Mouse (Mus musculus) gastrocnemius, adult 2 months (tissue): ENCODE data around the gene Elane. TPM values are rescaled to one million over a fixed set of nuclear protein-coding genes. Genes with fewer than 3 reads are reported as not detected.
A peak's percentile ranks its signal among the peaks of the same experiment; 100 is the strongest.

ENCODE experiments used
- DNase-seq: peaks from one replicate; pipeline ENCODE4 v3.0.0; 2022
- H3K27ac ChIP-seq: fragments of 200-600 bp; 2 replicates; pipeline ENCODE4 v1.8.1; 2022; ENCODE audit warnings: mild to moderate bottlenecking
- H3K4me3 ChIP-seq: fragments of 200-600 bp; 2 replicates; pipeline ENCODE4 v1.8.1; 2022; ENCODE audit warnings: mild to moderate bottlenecking, moderate library complexity
- CTCF ChIP-seq: fragments of 200-600 bp; IDR thresholded peaks from 2 replicates; pipeline ENCODE4 v1.8.1; 2022; ENCODE audit warnings: antibody characterized with exemption, mild to moderate bottlenecking, moderate library complexity
- intact Hi-C: fragments of 180-260 bp; cut with DNase I; formaldehyde crosslinking; loops from one replicate; pipeline ENCODE4 v1.15.1; 2025
- total RNA-seq, 2 experiments: library from RNA; stranded (reverse); gene quantifications; 2 replicates each; pipeline ENCODE4 v1.2.3; 2021

The Elane gene
- total RNA-seq, 2 experiments from 2014 or later = not detected

GRCm38 (mm10) chr10:79896814-79897213 lies 10.8 kb downstream of the Elane start:
- no peak overlapping the region for H3K27ac ChIP-seq
- intact Hi-C loops = no loop called here
- no peak for DNase-seq
- no peak for TF ChIP-seq CTCF
- no peak overlapping the region for H3K4me3 ChIP-seq

- Histone ChIP-seq H3K27ac (no peak overlapping the region), H3K4me3 (no peak overlapping the region)
- intact Hi-C loops = no loop called here
- TF ChIP-seq CTCF = no peak
- DNase-seq = no peak
Measured at GRCm38 (mm10) chr10:79897316-79898245, 11.5 kb downstream of the Elane start.

DNA sequence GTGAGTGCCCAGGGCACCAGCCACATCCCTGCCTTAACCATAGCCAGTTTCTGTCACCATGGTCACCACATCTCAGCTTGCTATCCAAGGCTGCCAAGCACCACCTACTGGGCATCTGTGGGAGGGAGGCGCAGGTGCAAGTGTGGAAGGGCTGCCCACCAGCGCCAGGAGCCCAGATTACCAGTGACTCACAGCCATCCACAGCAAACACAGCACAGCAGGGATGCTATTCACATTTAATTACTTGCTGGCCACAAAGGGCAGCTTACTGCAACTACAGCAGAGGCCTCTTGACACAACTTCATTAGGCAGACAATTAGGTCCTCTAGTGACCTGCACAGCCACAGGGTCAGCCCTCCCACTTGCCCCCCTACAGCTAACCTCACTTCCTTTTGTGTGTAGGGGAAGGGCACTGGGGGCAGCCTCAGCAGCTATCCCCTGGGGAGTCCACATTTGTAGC lies 14.9 kb downstream of the Elane start:
- Histone ChIP-seq H3K27ac (no peak overlapping the region), H3K4me3 (no peak overlapping the region)
- DNase-seq = no peak
- intact Hi-C loops = loop anchor here (2.0 kb wide), 1 partner anchor 28 kb away; no protein-coding TSS in a partner anchor
- TF ChIP-seq CTCF = peak; percentile 2; the same call in 1 of the 2 replicates

DNA sequence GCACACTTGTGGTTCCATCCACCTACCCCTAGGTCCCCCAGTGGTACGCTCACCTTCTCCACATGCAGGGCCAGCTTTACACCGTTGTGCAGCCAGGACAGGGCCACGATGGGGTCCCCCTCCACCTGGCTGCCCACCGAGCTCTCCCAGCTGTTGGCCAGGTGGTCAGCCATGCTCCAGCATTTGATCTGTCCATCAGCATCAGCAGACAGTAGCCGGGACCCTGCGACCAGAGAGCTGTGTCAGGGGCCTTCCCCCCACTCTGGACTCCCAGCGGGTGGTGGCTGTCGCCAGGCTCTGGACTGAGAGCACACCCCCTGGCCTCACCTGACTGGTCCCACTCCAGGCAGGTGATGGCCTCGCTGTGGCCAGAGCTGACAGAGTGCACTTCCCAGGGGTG lies 20.7 kb downstream of the Elane start:
- intact Hi-C loops = no loop called here
- no peak for DNase-seq
- no peak for TF ChIP-seq CTCF
- Histone ChIP-seq H3K4me3 (no peak overlapping the region), H3K27ac (no peak overlapping the region)

DNA sequence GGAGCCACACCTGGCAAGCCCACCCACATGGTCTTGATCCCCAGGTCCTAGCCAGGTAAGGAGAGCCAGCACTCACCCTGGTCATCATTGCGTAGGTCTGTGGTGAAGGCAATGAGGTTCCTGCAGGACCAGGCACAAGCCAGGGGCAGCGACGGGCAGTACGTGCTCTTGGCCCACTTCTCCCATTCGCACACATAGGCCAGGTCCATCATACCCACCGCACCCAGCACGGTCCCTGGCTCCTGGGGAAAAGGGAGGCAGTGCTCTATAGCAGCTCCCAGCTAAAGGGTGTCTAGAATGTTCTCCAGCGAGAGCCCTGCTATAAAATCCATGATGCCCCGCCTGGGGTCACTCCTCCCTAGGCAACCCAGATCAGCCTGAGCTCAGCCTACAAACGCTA lies 21.4 kb downstream of the Elane start:
- no peak for TF ChIP-seq CTCF
- Histone ChIP-seq H3K27ac (no peak overlapping the region), H3K4me3 (no peak overlapping the region)
- DNase-seq = no peak
- intact Hi-C loops = no loop called here

DNA sequence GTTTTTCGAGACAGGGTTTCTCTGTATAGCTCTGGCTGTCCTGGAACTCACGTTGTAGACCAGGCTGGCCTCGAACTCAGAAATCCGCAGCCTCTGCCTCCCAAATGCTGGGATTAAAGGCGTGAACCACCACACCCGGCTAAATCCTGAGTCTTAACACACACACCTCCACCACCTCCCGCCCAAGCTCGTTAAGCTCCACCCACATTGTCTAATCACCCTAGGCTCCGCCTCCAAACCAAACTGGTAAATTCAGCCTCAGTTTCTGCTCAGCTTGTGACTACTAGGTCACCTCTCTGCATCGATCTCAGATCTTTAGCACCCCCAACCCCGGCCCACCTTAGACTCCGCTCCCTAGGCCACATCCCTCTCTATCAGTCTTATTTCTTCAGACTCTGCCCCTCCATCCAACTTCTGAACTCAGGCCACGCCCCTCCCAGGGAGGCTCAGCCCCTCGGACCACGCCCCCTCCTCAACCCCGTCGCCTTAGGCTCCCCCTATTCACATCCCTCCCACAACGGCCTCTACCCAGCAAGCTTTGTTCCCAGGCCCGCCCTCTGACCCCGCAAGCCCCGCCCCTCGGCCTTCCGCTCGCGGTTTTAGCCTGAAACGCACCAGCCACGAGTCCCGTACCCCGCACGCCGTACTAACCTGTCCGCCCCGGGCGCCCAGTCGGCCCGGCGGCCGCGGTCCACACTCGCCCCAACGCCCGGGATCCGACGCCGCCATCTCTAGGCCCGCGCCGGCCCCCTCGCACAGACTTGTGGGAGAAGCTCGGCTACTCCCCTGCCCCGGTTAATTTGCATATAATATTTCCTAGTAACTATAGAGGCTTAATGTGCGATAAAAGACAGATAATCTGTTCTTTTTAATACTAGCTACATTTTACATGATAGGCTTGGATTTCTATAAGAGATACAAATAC lies 22.4 kb downstream of the Elane start, which contains the start of gene Med16:
Gene Med16 (minus strand): TSS at position 757 of the 925 bp plus-strand sequence.
- H3K27ac ChIP-seq = peak within 1 kb of the TSS; percentile 100
- intact Hi-C loops = no loop called here
- peak within 1 kb of the TSS; percentile 70 for H3K4me3 ChIP-seq
- DNase-seq = peak; percentile 97
- TF ChIP-seq CTCF = no peak

DNA sequence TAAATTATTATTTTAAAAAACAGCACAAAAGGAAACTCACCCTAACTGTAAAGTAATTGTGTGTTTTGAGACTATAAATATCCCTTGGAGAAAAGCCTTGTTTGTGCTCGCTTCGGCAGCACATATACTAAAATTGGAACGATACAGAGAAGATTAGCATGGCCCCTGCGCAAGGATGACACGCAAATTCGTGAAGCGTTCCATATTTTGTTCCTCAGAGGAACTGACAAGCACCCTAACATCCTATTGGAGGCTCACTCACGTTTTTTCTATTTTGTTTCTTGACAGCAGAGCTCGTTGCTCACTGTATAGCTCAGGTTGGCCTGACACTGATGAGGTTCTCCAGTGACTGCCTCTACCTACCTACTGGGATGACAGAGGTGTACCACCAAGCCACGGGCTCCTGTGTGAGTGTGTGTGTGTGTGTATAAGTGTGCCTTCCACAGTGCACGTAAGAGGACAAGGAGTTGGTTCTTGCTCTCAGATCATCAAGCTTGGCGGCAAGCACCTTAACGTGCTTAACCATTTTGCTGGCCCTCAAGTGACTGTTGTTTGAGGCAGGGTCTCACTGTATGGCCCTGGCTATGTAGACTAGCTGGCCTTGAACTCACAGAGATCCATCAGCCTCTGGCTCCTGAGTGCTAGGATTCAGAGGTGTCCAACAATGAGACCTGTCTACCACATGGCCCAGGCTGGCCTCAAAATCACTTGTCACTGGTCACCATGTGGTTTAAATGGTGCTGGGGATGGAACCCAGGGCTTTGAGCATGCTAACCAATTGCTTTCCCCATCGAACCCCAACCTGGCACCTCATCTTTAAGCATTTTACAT lies 23.3 kb downstream of the Elane start:
- H3K4me3 ChIP-seq = peak overlapping the region; percentile 70
- intact Hi-C loops = no loop called here
- DNase-seq = no peak

DNA sequence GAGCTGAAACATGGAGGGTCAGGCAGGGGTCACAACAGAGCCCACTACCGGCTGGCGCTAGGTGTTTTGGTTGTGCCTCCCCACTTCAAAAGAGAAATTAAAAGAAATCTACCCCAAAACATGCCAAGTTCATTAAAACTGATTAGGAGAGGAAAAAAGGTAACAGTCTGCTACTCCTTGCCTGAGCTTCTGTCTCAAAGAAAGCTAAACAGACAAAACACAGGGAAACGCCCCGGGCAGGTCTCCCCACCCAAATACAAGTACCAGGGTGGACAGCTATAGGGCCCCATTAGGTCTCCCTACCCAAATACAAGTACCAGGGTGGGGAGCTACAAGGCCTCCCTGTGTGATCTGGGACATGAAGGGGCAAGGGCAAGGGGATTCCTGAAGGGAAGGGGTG lies 24.5 kb downstream of the Elane start, which contains the start of gene Gm26602:
Gene Gm26602 (plus strand): TSS at position 301 of the 400 bp plus-strand sequence.
- H3K4me3 ChIP-seq = no peak within 1 kb of the TSS
- intact Hi-C loops = no loop called here
- H3K27ac ChIP-seq = peak within 1 kb of the TSS; percentile 100; the same call in 1 of the 2 replicates

More for the DNA sequence above, 23.3 kb downstream of the Elane start:
- no peak for TF ChIP-seq CTCF
- peak overlapping the region; percentile 100 for H3K27ac ChIP-seq

DNA sequence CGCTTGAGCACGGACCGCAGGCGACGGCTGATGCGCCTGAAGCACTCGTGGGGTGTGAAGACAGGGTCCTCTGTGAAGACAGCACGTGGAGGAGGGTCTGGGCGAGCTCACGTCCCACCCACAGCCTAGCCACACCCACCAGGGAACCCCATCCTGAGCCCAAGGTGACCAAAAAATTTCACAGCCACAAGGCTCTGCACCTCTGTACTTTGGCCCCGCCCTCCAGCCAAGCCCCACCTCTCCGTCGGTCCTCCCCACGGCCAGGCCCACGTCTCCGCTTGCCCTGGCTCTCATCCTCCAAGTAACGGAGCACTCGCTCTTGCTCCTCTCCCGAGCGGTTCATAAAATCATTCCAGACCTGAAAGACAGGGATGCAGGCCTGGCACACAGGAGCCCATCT lies 26.4 kb downstream of the Elane start:
- H3K27ac ChIP-seq = no peak overlapping the region
- no peak for DNase-seq
- no peak overlapping the region for H3K4me3 ChIP-seq
- intact Hi-C loops = no loop called here
- no peak for TF ChIP-seq CTCF

More for the DNA sequence above, 24.5 kb downstream of the Elane start, which contains the start of gene Gm26602:
- DNase-seq = no peak
- TF ChIP-seq CTCF = no peak

GRCm38 (mm10) chr10:79914131-79914947 lies 28.3 kb downstream of the Elane start:
- Histone ChIP-seq H3K27ac (no peak overlapping the region), H3K4me3 (no peak overlapping the region)
- DNase-seq = no peak
- intact Hi-C loops = no loop called here
- no peak for TF ChIP-seq CTCF
